Mouse (Mus musculus): ENCODE measurements around the gene Slc25a13. TPM values are rescaled to one million over a fixed set of nuclear protein-coding genes. Genes with fewer than 3 reads are reported as not detected.

Slc25a13 gene
- polyA plus RNA-seq, 1 experiment from 2014 or later = 6.9 TPM

GRCm38 (mm10) chr6:5993056-5993455 is 223.9 kb downstream of the Slc25a13 start:
- Histone ChIP-seq H3K27ac (replicated peaks; ENCODE audit: low read depth, low read length) (no peak overlapping the region), H3K4me1 (ENCODE audit: control insufficient read depth, insufficient read depth, low read length) (peaks cover 16% of the 10 kb centered on the region), H3K4me3 (replicated peaks; ENCODE audit: low read depth, low read length) (no peak overlapping the region), H3K4me2 (ENCODE audit: low read length) (no peak overlapping the region), H3K9me3 (ENCODE audit: control insufficient read depth, low read length) (no peaks in the 10 kb centered on the region), H3K9ac (replicated peaks; ENCODE audit: low read length) (no peak overlapping the region), H3K36me3 (ENCODE audit: control insufficient read depth, insufficient read depth, low read length) (no peaks in the 10 kb centered on the region), H3K27me3 (ENCODE audit: control insufficient read depth, insufficient read depth, low read length) (no peaks in the 10 kb centered on the region)
- no peak for DNase-seq
- WGBS = 34% methylated on average over 7 of the region's 7 CpGs
- ATAC-seq (ENCODE audit: low FRiP score, low TSS enrichment) = no peak

DNA sequence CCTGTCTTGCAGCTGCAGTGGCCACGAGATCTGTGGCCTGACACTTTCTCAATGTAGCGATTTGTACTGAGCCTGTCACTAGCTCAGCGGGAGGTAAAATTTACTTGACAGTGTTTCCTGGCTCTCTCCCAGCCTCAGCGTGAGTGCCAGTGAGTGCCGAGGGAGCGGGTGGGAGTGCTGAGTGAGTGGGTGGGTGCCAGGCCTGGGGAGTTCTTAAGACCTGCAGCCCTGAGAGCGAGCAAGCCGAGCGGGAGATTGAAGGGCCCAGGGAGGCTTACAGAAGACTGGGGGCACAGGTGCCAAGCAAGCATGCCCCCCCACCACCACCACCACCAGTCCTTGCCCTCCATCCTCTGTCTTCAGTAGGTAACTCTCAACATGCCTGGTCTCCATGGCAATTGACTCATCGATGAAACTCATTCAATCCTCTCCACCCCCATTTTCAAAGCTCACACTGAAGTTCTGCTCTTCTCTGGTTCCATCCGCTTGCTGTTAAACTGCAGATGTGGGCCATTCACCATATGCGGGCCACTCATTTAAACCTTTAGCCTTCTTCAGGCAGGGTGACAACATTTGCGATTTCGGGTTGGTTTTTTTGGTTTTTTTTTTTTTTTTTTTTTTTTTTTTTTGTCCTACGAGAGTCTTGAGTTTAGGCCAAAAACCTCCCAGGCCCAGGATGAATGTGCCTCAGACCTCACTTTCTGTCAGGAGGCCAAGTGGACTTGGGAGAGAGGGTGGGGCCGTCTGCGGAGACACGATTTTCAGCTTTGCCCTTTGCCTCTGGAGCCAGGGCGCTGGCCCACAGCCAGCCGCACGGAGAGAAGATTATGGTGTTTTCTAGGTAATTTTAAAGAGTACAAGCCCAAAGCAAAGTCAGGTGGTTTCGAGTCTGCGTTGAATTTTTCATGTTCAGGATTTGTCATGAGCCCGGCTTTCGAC is 224.9 kb downstream of the Slc25a13 start:
- DNase-seq = peak; percentile 75
- 38% methylated on average over 25 of the region's 25 CpGs for WGBS
- peaks cover 9% of the 10 kb centered on the region; the same call in 1 of the 2 replicates for H3K4me1 ChIP-seq (ENCODE audit: control insufficient read depth, insufficient read depth, low read length)
- H3K36me3 ChIP-seq (ENCODE audit: control insufficient read depth, insufficient read depth, low read length) = no peaks in the 10 kb centered on the region
- H3K27ac ChIP-seq (replicated peaks; ENCODE audit: low read depth, low read length) = peak overlapping the region; percentile 49; the same call in 1 of the 2 replicates
- H3K27me3 ChIP-seq (ENCODE audit: control insufficient read depth, insufficient read depth, low read length) = no peaks in the 10 kb centered on the region
- no peaks in the 10 kb centered on the region for H3K9me3 ChIP-seq (ENCODE audit: control insufficient read depth, low read length)
- H3K4me2 ChIP-seq (ENCODE audit: low read length) = peak overlapping the region; percentile 35
- ATAC-seq (ENCODE audit: low FRiP score, low TSS enrichment) = peak; percentile 73
- H3K4me3 ChIP-seq (replicated peaks; ENCODE audit: low read depth, low read length) = no peak overlapping the region
- no peak overlapping the region for H3K9ac ChIP-seq (replicated peaks; ENCODE audit: low read length)

GRCm38 (mm10) chr6:5991243-5991642 is 225.7 kb downstream of the Slc25a13 start:
- no peak overlapping the region for H3K27ac ChIP-seq (replicated peaks; ENCODE audit: low read depth, low read length)
- H3K27me3 ChIP-seq (ENCODE audit: control insufficient read depth, insufficient read depth, low read length) = no peaks in the 10 kb centered on the region
- WGBS = 71% methylated on average over 6 of the region's 6 CpGs
- no peak overlapping the region for H3K4me3 ChIP-seq (replicated peaks; ENCODE audit: low read depth, low read length)
- ATAC-seq (ENCODE audit: low FRiP score, low TSS enrichment) = no peak
- no peak overlapping the region for H3K4me2 ChIP-seq (ENCODE audit: low read length)
- no peaks in the 10 kb centered on the region for H3K36me3 ChIP-seq (ENCODE audit: control insufficient read depth, insufficient read depth, low read length)
- no peaks in the 10 kb centered on the region for H3K9me3 ChIP-seq (ENCODE audit: control insufficient read depth, low read length)
- H3K4me1 ChIP-seq (ENCODE audit: control insufficient read depth, insufficient read depth, low read length) = peaks cover 9% of the 10 kb centered on the region; the same call in 1 of the 2 replicates
- DNase-seq = no peak
- H3K9ac ChIP-seq (replicated peaks; ENCODE audit: low read length) = no peak overlapping the region

All from midbrain, embryonic 14.5 days (tissue).